21 mouse cellular contexts compared by ENCODE assay signal in the genomic region with DNA sequence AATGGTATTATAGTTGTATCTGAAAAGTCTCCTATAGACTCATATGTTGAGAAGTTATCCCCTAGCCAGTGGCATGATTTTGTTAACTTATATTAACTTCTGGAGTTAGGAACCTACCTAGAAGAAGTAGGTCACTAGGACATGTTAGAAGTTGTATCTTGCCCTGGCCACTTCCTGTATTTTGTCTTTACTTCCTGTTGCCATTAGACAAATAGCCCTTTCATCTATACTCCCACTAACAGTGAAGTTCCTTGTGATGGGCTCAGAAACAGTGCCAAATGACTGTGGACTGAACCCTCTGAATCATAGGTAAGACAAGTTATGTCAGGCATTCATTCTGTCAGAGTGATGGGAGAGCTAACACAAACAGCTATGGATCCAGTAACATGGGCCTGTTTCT.
DNase-seq lines count a peak whose midpoint lies in the region; ATAC-seq lines count a peak whose summit lies in the region.
"Had no signal": no experiment of that assay in that cellular context is flagged by ENCODE, and none has a peak within 500 bp of the region (broad histone marks: within the 10 kb centered on the region; RNA-seq: fewer than 3 reads in every experiment).

No protein-coding gene starts in this region.

- H3K4me1 ChIP-seq in forebrain, embryonic 14.5 days (ENCODE audit: control insufficient read depth, insufficient read depth, low read length): no peaks in the 10 kb centered on the region
- H3K4me1 ChIP-seq: embryonic facial prominence, embryonic 10.5 days; heart, embryonic 12.5 days; hindbrain, embryonic 10.5 days; limb, embryonic 10.5 days; neural tube, embryonic 12.5 days had no signal

- no peak overlapping the region for H3K4me2 ChIP-seq in forebrain, embryonic 14.5 days (ENCODE audit: low read length)
- H3K4me2 ChIP-seq: heart, embryonic 12.5 days; midbrain, embryonic 13.5 days; neural tube, embryonic 12.5 days had no signal

- H3K36me3 ChIP-seq in splenic B cell, adult 2 months (ENCODE audit: control insufficient read depth, insufficient read depth, low read length, poor library complexity, severe bottlenecking): peaks cover 18% of the 10 kb centered on the region
- peaks cover 31% of the 10 kb centered on the region for H3K36me3 ChIP-seq in forebrain, embryonic 14.5 days (ENCODE audit: control insufficient read depth, insufficient read depth, low read length)
- H3K36me3 ChIP-seq: embryonic facial prominence, embryonic 10.5 days; limb, embryonic 10.5 days had no signal

- no peak overlapping the region for H3K9ac ChIP-seq in forebrain, embryonic 14.5 days (ENCODE audit: low read length)
- H3K9ac ChIP-seq: heart, embryonic 12.5 days; midbrain, embryonic 13.5 days; neural tube, embryonic 12.5 days had no signal

- H3K4me3 ChIP-seq in forebrain, embryonic 14.5 days (ENCODE audit: low read depth, low read length): no peak overlapping the region
- H3K4me3 ChIP-seq: embryonic facial prominence, embryonic 10.5 days; heart, embryonic 12.5 days; hindbrain, embryonic 10.5 days; limb, embryonic 10.5 days; midbrain, embryonic 13.5 days; neural tube, embryonic 12.5 days had no signal

- H3K27ac ChIP-seq in forebrain, embryonic 14.5 days (ENCODE audit: low read depth, low read length): no peak overlapping the region
- H3K27ac ChIP-seq: embryonic facial prominence, embryonic 10.5 days; hindbrain, embryonic 10.5 days; kidney, postnatal 0 days; limb, embryonic 10.5 days; midbrain, embryonic 13.5 days; neural tube, embryonic 12.5 days had no signal

- no peaks in the 10 kb centered on the region for H3K9me3 ChIP-seq in forebrain, embryonic 14.5 days (replicated peaks; ENCODE audit: control insufficient read depth, low read length)
- H3K9me3 ChIP-seq: embryonic facial prominence, embryonic 10.5 days; heart, embryonic 12.5 days; hindbrain, embryonic 10.5 days; limb, embryonic 10.5 days; midbrain, embryonic 13.5 days; neural tube, embryonic 12.5 days had no signal

- no peaks in the 10 kb centered on the region for H3K27me3 ChIP-seq in splenic B cell, adult 2 months (ENCODE audit: control insufficient read depth, insufficient read depth, low read length, poor library complexity, severe bottlenecking)
- H3K27me3 ChIP-seq in forebrain, embryonic 14.5 days (replicated peaks; ENCODE audit: control insufficient read depth, insufficient read depth, low read length): no peaks in the 10 kb centered on the region
- H3K27me3 ChIP-seq: heart, embryonic 12.5 days; midbrain, embryonic 13.5 days; neural tube, embryonic 12.5 days; Patski had no signal

- peak; percentile 58 for ATAC-seq in granulocyte monocyte progenitor cell, adult 5-6 weeks (replicated peaks; ENCODE audit: poor library complexity, severe bottlenecking)
- no peak for ATAC-seq in forebrain, embryonic 14.5 days
- ATAC-seq: midbrain, embryonic 13.5 days; Patski had no signal

- DNase-seq in CD4-positive, CD25-positive, alpha-beta regulatory T cell, adult 2 months (ENCODE audit: low read depth, low spot score): peak; percentile 26
- DNase-seq in Muller cell, postnatal 12 days (ENCODE audit: inconsistent ontology term): peak; percentile 61
- peak; percentile 13 for DNase-seq in splenic B cell, adult 2 months (ENCODE audit: low read depth, low spot score)
- no peak for DNase-seq in forebrain, embryonic 14.5 days (ENCODE audit: low spot score)
- DNase-seq in lung, postnatal 10 days: no peak
- DNase-seq in liver: no peak
- DNase-seq: adrenal gland, adult 2 months; cerebellum, adult 11 months; cerebellum, adult 9-11 months; heart, postnatal 10 days; kidney, adult 11 months; right cerebral cortex, postnatal 4 days had no signal

Comparison
In these comparisons a context has a peak if more than half of its experiments do, and no peak if none do; other contexts are left out.
1. DNase-seq: peak in CD4-positive, CD25-positive, alpha-beta regulatory T cell, adult 2 months (single experiment), Muller cell, postnatal 12 days (single experiment) and splenic B cell, adult 2 months (single experiment); none in forebrain, embryonic 14.5 days (single experiment), lung, postnatal 10 days (single experiment) and liver (single experiment).